Mouse (Mus musculus) myocyte (in vitro differentiated cells): ENCODE data around the gene Tmem209. TPM values are rescaled to one million over a fixed set of nuclear protein-coding genes. Genes with fewer than 3 reads are reported as not detected.

Experiments used
- H3K27me3 ChIP-seq: one replicate; pipeline ENCODE4 v1.6.1; 2011; ENCODE audit not compliant: control insufficient read depth, insufficient read depth, insufficient read length
- H3K36me3 ChIP-seq: one replicate; pipeline ENCODE4 v1.6.1; 2011; ENCODE audit not compliant: control insufficient read depth, insufficient read depth
- H3K4me2 ChIP-seq: one replicate; pipeline ENCODE4 v1.6.1; 2011; ENCODE audit warnings: low read depth, control low read depth
- H3K4me3 ChIP-seq: one replicate; pipeline ENCODE4 v1.5.1; 2011; ENCODE audit warnings: mild to moderate bottlenecking, control low read depth, moderate library complexity
- H3K79me2 ChIP-seq: one replicate; pipeline ENCODE4 v1.6.1; 2011; ENCODE audit not compliant: control insufficient read depth, insufficient read depth
- H3ac ChIP-seq: one replicate; pipeline ENCODE4 v1.6.1; 2011; ENCODE audit not compliant: control insufficient read depth, insufficient read length
- CEBPB ChIP-seq: IDR thresholded peaks from 2 replicates; pipeline ENCODE4 v1.6.1; 2011; ENCODE audit warnings: mild to moderate bottlenecking, moderate library complexity; ENCODE audit not compliant: poor library complexity, insufficient read depth, severe bottlenecking
- E2F4 ChIP-seq: IDR thresholded peaks from one replicate; pipeline ENCODE4 v1.6.1; 2011; ENCODE audit warnings: mild to moderate bottlenecking, control low read depth, moderate library complexity; ENCODE audit not compliant: insufficient read depth
- MAX ChIP-seq: IDR thresholded peaks from one replicate; pipeline ENCODE4 v1.6.1; 2011; ENCODE audit warnings: low read depth, mild to moderate bottlenecking, control low read depth
- MYOD1 ChIP-seq, 3 experiments: IDR thresholded peaks; one replicate each; pipeline ENCODE4 v1.6.1; 2011; ENCODE audit warnings: control low read depth in 2 of 3, low read depth in 2 of 3, mild to moderate bottlenecking in 2 of 3, moderate library complexity in 1 of 3; ENCODE audit not compliant: insufficient read length in 2 of 3, control insufficient read depth in 1 of 3
- MYOG ChIP-seq, 3 experiments: IDR thresholded peaks; one replicate each; pipeline ENCODE4 v1.6.1; 2011; ENCODE audit warnings: control low read depth in 2 of 3, low read depth in 2 of 3, mild to moderate bottlenecking in 2 of 3; ENCODE audit not compliant: insufficient read length in 2 of 3, control insufficient read depth in 1 of 3, insufficient read depth in 1 of 3
- POLR2A ChIP-seq: IDR thresholded peaks from one replicate; pipeline ENCODE4 v1.6.1; 2011; ENCODE audit warnings: low read depth, mild to moderate bottlenecking, control low read depth, moderate library complexity; ENCODE audit not compliant: insufficient read length
- POLR2AphosphoS2 ChIP-seq: IDR thresholded peaks from one replicate; pipeline ENCODE4 v1.6.1; 2011; ENCODE audit warnings: low read depth, control low read depth; ENCODE audit not compliant: insufficient read length
- REST ChIP-seq: IDR thresholded peaks from one replicate; pipeline ENCODE4 v1.6.1; 2011; ENCODE audit warnings: mild to moderate bottlenecking, control low read depth, moderate library complexity; ENCODE audit not compliant: insufficient read depth, insufficient read length
- SRF ChIP-seq: IDR thresholded peaks from one replicate; pipeline ENCODE4 v1.6.1; 2011; ENCODE audit warnings: low read depth; ENCODE audit not compliant: control insufficient read depth, insufficient read length
- TCF12 ChIP-seq: IDR thresholded peaks from one replicate; pipeline ENCODE4 v1.6.1; 2011; ENCODE audit warnings: mild to moderate bottlenecking, control low read depth; ENCODE audit not compliant: poor library complexity, insufficient read depth, severe bottlenecking
- TCF3 ChIP-seq: IDR thresholded peaks from one replicate; pipeline ENCODE4 v1.6.1; 2011; ENCODE audit warnings: low read depth, control low read depth; ENCODE audit not compliant: insufficient read length
- USF1 ChIP-seq: IDR thresholded peaks from one replicate; pipeline ENCODE4 v1.6.1; 2011; ENCODE audit warnings: low read depth, mild to moderate bottlenecking, control low read depth, moderate library complexity
- polyA plus RNA-seq: library from polyadenylated mRNA; unstranded; fragments of >200 nt; fragmentation: generic; extraction: Trizol; gene quantifications from one replicate; pipeline ENCODE4 v1.2.1, GENCODE M21; 2012; ENCODE audit warnings: missing spikeins

Tmem209 gene
- polyA plus RNA-seq, 1 experiment = 24.3 TPM

- peaks cover 9% of the 10 kb centered on the region for H3K79me2 ChIP-seq
- no peak overlapping the region for H3ac ChIP-seq
- H3K36me3 ChIP-seq = no peaks in the 10 kb centered on the region
- no peak overlapping the region for H3K4me2 ChIP-seq
- no peak overlapping the region for H3K4me3 ChIP-seq
- no peak for TF ChIP-seq SRF
- TF ChIP-seq POLR2AphosphoS2 = no peak
- TF ChIP-seq MAX = no peak
- TF ChIP-seq POLR2A = no peak
- H3K27me3 ChIP-seq = no peaks in the 10 kb centered on the region
Observed at GRCm38 (mm10) chr6:30436476-30436875, 73.1 kb downstream of the Tmem209 start.

DNA sequence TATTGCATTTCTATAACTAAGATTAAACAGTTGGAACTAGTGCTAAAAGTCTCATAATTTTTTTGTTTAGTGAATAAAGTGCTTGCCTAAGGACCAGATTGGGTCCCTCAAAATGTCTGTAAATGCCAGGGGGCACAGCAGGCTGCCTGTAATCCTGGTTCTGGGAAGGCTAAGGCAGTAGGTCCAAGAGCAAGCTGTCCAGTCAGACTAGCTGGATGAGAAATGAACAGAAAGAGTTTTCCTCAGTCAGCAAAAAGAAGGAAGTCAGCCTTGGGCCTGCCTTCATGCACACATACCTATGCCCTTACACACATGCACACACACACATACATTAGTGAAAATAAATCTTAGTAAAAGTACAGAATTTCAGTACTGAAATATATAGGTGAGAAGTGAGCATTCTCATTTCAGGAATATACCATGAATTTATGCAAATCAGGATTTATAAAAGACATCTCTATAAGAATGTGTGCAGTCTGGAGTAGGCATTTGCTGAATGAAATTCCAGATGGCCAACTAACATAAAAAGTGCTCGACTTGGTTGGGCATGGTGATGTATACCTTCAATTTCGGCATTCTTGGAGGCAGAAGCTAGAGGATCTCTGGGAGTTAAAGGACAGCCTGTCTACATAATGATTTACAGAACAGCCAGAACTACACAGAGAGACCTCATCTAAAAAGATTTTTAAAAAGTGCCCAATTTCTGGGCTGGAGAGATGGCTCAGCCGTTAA lies 77.0 kb downstream of the Tmem209 start:
- Histone ChIP-seq H3K79me2 (peaks cover 5% of the 10 kb centered on the region), H3ac (no peak overlapping the region), H3K27me3 (no peaks in the 10 kb centered on the region), H3K4me3 (no peak overlapping the region), H3K4me2 (no peak overlapping the region), H3K36me3 (no peaks in the 10 kb centered on the region)
- TF ChIP-seq TCF12 = no peak
- no peak for TF ChIP-seq CEBPB
- TF ChIP-seq MAX = no peak
- no peak for TF ChIP-seq MYOD1 (IDR thresholded peaks at IDR 0.05; ENCODE audit: control insufficient read depth in 1 of 3, insufficient read length in 2 of 3, low read depth in 2 of 3)
- no peak for TF ChIP-seq TCF3
- no peak for TF ChIP-seq MYOG (IDR thresholded peaks at IDR 0.05; ENCODE audit: control insufficient read depth in 1 of 3, insufficient read depth in 1 of 3, insufficient read length in 2 of 3, low read depth in 2 of 3)
- TF ChIP-seq POLR2AphosphoS2 = no peak
- no peak for TF ChIP-seq E2F4
- TF ChIP-seq USF1 = no peak
- TF ChIP-seq REST = no peak
- TF ChIP-seq POLR2A = no peak

Other genes starting within 250 kb of the Tmem209 start
- gene Ube2h, start 205.2 kb downstream of the Tmem209 start, polyA plus RNA-seq = 33.5 TPM
- gene Zc3hc1, start 118.8 kb downstream of the Tmem209 start, polyA plus RNA-seq = 35.2 TPM
- 49.1 TPM for gene Klhdc10, start 107.9 kb downstream of the Tmem209 start, polyA plus RNA-seq
- 0.05 TPM for gene Ssmem1, start 66 bp upstream of the Tmem209 start, polyA plus RNA-seq
- gene Cpa2, start 31.8 kb upstream of the Tmem209 start, polyA plus RNA-seq = not detected
- 0.01 TPM for gene Cpa4, start 58.6 kb upstream of the Tmem209 start, polyA plus RNA-seq
- not detected for gene Cpa5, start 101.2 kb upstream of the Tmem209 start, polyA plus RNA-seq
- gene Cpa1, start 129.4 kb upstream of the Tmem209 start, polyA plus RNA-seq = 0.29 TPM
- gene Cep41, start 184.0 kb upstream of the Tmem209 start, polyA plus RNA-seq = 5.5 TPM
- gene Mest, start 213.8 kb upstream of the Tmem209 start, polyA plus RNA-seq = 6.3 TPM